Mouse (Mus musculus) intestine, postnatal 0 days (tissue): ENCODE measurements around the gene Daglb. TPM values are rescaled to one million over a fixed set of nuclear protein-coding genes. Genes with fewer than 3 reads are reported as not detected.
A peak's percentile ranks its signal among the peaks of the same experiment; 100 is the strongest.

ENCODE experiments used
- ATAC-seq: fragments of 200-750 bp; cut with Nextera tagmentation; 2 replicates; pipeline ENCODE4 v1.8.0; 2017; ENCODE audit warnings: mild to moderate bottlenecking, moderate TSS enrichment, moderate library complexity
- H3K27ac ChIP-seq: fragments of 300-500 bp; sonication (generic); 2 replicates; pipeline ENCODE4 v1.5.1; 2014; ENCODE audit warnings: mild to moderate bottlenecking, low read depth, low read length, moderate library complexity
- H3K27me3 ChIP-seq: fragments of 300-500 bp; sonication (generic); replicated peaks from 2 replicates; pipeline ENCODE4 v1.6.1; 2014; ENCODE audit warnings: low read length, mixed read lengths; ENCODE audit not compliant: control insufficient read depth, insufficient read depth
- H3K36me3 ChIP-seq: fragments of 300-500 bp; sonication (generic); 2 replicates; pipeline ENCODE4 v1.6.1; 2014; ENCODE audit warnings: mild to moderate bottlenecking, moderate library complexity; ENCODE audit not compliant: control insufficient read depth, insufficient read depth
- H3K4me1 ChIP-seq: fragments of 300-500 bp; sonication (generic); replicated peaks from 2 replicates; pipeline ENCODE4 v1.6.1; 2014; ENCODE audit warnings: antibody characterized with exemption, low read length, mixed read lengths; ENCODE audit not compliant: control insufficient read depth, insufficient read depth
- H3K4me2 ChIP-seq: fragments of 300-500 bp; sonication (generic); replicated peaks from 2 replicates; pipeline ENCODE4 v1.6.1; 2014; ENCODE audit warnings: low read depth, mild to moderate bottlenecking, moderate library complexity
- H3K4me3 ChIP-seq: fragments of 300-500 bp; sonication (generic); 2 replicates; pipeline ENCODE4 v1.5.1; 2014; ENCODE audit warnings: low read depth, low read length
- H3K9ac ChIP-seq: fragments of 300-500 bp; sonication (generic); 2 replicates; pipeline ENCODE4 v1.6.1; 2014; ENCODE audit warnings: mild to moderate bottlenecking, low read depth, low read length
- H3K9me3 ChIP-seq: fragments of 300-500 bp; sonication (generic); 2 replicates; pipeline ENCODE4 v1.6.1; 2016; ENCODE audit warnings: mixed run types; ENCODE audit not compliant: control insufficient read depth
- CTCF ChIP-seq: sonication (generic); IDR thresholded peaks from 2 replicates; pipeline ENCODE4 v1.5.1; 2016; ENCODE audit warnings: low read depth, mild to moderate bottlenecking, control low read depth, antibody characterized with exemption, moderate library complexity
- WGBS: fragments of 180-500 bp; shearing (Covaris S2); extraction: QIAGEN DNeasy Blood & Tissue Kit; methylation state at CpG from one replicate; pipeline ENCODE4 v1.1.7; 2014; 5-methylcytosine and 5-hydroxymethylcytosine counted together
- polyA plus RNA-seq: library from polyadenylated mRNA; unstranded; fragments of >200 nt; fragmentation: Nextera tagmentation; extraction: Ambion mirVana; gene quantifications from 2 replicates; pipeline ENCODE4 v1.2.1, GENCODE M21; 2015

Gene Daglb
- polyA plus RNA-seq, 1 experiment from 2014 or later, result 10.6 TPM

DNA sequence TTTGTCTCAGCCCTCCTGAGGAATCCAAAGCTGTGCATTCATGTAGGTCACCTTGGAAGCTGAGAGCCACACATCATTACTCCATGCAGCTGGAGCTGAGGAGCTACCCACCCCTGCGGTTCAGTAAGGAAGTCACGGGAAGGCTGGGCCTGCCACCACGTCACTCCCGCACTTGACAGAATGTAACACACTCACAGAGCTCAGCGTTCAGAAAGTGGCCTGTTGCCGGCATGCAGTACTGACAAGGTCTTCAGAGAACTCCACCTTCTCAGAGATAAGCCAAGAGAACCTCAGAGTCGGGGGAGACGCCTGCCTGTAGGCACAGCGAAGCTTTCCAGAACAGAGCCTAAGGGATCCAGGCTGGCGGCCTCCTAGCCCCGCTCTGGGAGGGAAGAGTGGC, 45.4 kb downstream of the Daglb start:
- no peak overlapping the region for H3K4me2 ChIP-seq
- 0 out of 2 replicates have a peak overlapping the region, but pooled peaks have one; percentile 1 for H3K27ac ChIP-seq
- H3K9me3 ChIP-seq, result no peaks in the 10 kb centered on the region
- H3K4me1 ChIP-seq, result peaks cover 5% of the 10 kb centered on the region
- 62% methylated on average over 11 of the region's 11 CpGs for WGBS
- no peak for TF ChIP-seq CTCF
- peaks cover 66% of the 10 kb centered on the region for H3K36me3 ChIP-seq
- no peak for ATAC-seq
- H3K4me3 ChIP-seq, result no peak overlapping the region
- no peak overlapping the region for H3K9ac ChIP-seq
- H3K27me3 ChIP-seq, result no peaks in the 10 kb centered on the region

DNA sequence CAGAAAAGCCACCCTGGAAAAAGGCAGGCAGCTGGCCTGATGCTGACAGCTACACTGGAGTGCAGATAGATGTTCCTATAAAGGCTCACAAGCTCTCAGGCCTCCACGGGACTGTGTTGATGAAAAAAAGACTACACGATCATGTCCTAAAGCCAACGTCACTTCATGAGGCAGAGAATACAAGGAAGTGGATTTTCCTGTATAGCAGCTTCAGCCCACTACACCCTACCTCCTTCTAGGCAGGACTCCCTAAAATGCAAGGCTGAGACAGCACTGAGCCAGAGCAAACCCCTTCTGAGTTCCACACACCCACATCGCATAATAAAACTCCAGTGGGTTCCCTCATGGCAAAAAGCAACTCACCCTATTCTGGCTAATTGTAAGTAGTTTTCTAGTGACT, 47.2 kb downstream of the Daglb start:
- TF ChIP-seq CTCF, result no peak
- no peak overlapping the region for H3K4me2 ChIP-seq
- H3K27me3 ChIP-seq, result no peaks in the 10 kb centered on the region
- H3K9ac ChIP-seq, result no peak overlapping the region
- H3K36me3 ChIP-seq, result peaks cover 69% of the 10 kb centered on the region
- peak overlapping the region; percentile 67 for H3K27ac ChIP-seq
- H3K4me1 ChIP-seq, result peaks cover 7% of the 10 kb centered on the region
- no peak overlapping the region for H3K4me3 ChIP-seq
- ATAC-seq, result no peak
- 48% methylated on average over 4 of the region's 4 CpGs for WGBS
- H3K9me3 ChIP-seq, result no peaks in the 10 kb centered on the region

GRCm38 (mm10) chr5:143512305-143512704, 47.9 kb downstream of the Daglb start:
- peaks cover 65% of the 10 kb centered on the region for H3K36me3 ChIP-seq
- H3K4me1 ChIP-seq, result peaks cover 7% of the 10 kb centered on the region
- no peaks in the 10 kb centered on the region for H3K9me3 ChIP-seq
- H3K4me2 ChIP-seq, result 0 out of 2 replicates have a peak overlapping the region, but pooled peaks have one; percentile 4
- H3K27ac ChIP-seq, result peak overlapping the region; percentile 67
- H3K27me3 ChIP-seq, result no peaks in the 10 kb centered on the region
- H3K9ac ChIP-seq, result no peak overlapping the region
- WGBS, result 47% methylated on average over 4 of the region's 4 CpGs
- no peak for TF ChIP-seq CTCF
- no peak overlapping the region for H3K4me3 ChIP-seq
- peak; percentile 87 for ATAC-seq

DNA sequence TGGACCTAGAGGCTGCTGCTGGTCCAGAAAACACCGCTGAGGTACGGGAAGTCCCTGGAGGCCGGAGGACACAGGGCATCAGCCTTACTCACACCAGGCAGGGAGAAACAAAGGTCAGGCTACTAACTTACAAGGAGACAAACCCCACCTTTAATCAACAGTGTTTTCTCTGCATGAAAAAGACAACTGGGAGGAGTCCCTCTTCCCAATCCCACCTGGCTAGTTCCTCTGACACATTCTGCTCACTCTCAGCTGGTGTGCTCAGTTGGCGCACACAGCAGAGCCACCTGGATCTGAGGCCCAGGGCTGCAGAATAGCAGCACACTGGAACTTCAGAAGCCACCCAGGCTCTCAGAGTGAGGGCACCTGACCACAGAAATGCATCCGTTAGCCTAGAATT, 50.5 kb downstream of the Daglb start:
- 69% methylated on average over 5 of the region's 5 CpGs for WGBS
- no peak for TF ChIP-seq CTCF

GRCm38 (mm10) chr5:143517005-143517404, 52.6 kb downstream of the Daglb start:
- Histone ChIP-seq H3K9ac (no peak overlapping the region), H3K27ac (no peak overlapping the region), H3K4me1 (peaks cover 7% of the 10 kb centered on the region; the same call in 1 of the 2 replicates), H3K4me2 (no peak overlapping the region), H3K4me3 (no peak overlapping the region), H3K9me3 (no peaks in the 10 kb centered on the region), H3K27me3 (no peaks in the 10 kb centered on the region), H3K36me3 (peaks cover 40% of the 10 kb centered on the region)
- no peak for TF ChIP-seq CTCF
- no peak for ATAC-seq
- whole genome bisulfite sequencing, result 76% methylated on average over 11 of the region's 11 CpGs

More for the DNA sequence above, 50.5 kb downstream of the Daglb start:
- peak overlapping the region; percentile 57 for H3K27ac ChIP-seq
- no peaks in the 10 kb centered on the region for H3K27me3 ChIP-seq
- ATAC-seq, result no peak
- peaks cover 7% of the 10 kb centered on the region for H3K4me1 ChIP-seq
- H3K4me3 ChIP-seq, result no peak overlapping the region
- H3K9me3 ChIP-seq, result no peaks in the 10 kb centered on the region
- no peak overlapping the region for H3K4me2 ChIP-seq
- H3K9ac ChIP-seq, result peak overlapping the region; percentile 11; the same call in 1 of the 2 replicates
- H3K36me3 ChIP-seq, result peaks cover 56% of the 10 kb centered on the region

GRCm38 (mm10) chr5:143517436-143517835, 53.1 kb downstream of the Daglb start:
- no peak overlapping the region for H3K27ac ChIP-seq
- H3K9me3 ChIP-seq, result no peaks in the 10 kb centered on the region
- 46% methylated on average over 6 of the region's 6 CpGs for WGBS

More at GRCm38 (mm10) chr5:143517436-143517835, 53.1 kb downstream of the Daglb start:
- H3K4me1 ChIP-seq, result 0 out of 2 replicates have a peak, but pooled peaks cover 5% of the 10 kb centered on the region
- no peaks in the 10 kb centered on the region for H3K27me3 ChIP-seq
- no peak overlapping the region for H3K9ac ChIP-seq
- TF ChIP-seq CTCF, result 0 out of 2 replicates have a peak, but pooled peaks have one; percentile 15
- peaks cover 38% of the 10 kb centered on the region for H3K36me3 ChIP-seq
- no peak; the same call in 1 of the 2 replicates for ATAC-seq
- H3K4me2 ChIP-seq, result no peak overlapping the region
- H3K4me3 ChIP-seq, result no peak overlapping the region
